Comparison of ENCODE assay signal across 24 mouse cellular contexts in the genomic region with DNA sequence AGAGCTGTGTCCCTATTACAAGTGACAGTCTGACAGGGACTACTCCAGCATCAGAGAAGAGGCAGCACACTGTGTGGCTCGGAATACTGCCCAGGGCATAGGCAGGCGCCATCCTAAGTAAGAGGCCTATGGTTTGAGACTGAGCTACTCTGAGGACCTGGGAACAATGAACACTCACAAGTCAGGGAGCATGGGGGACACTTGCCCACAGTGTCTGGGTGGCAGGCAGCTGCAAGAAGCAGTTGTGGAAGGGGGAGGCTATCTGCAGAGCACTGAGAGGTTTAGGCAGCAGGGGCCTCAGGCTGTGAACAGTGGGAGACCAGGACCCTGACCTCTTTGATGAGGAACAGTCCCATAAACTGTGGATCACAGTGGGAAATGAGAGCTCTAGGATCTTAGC. TPM values are rescaled to one million over a fixed set of nuclear protein-coding genes. Genes with fewer than 3 reads are reported as not detected.
DNase-seq lines count a peak whose midpoint lies in the region; ATAC-seq and TF ChIP-seq lines count a peak whose summit lies in the region.
"Had no signal": no experiment of that assay in that cellular context is flagged by ENCODE, and none has a peak within 500 bp of the region (broad histone marks: within the 10 kb centered on the region; RNA-seq: fewer than 3 reads in every experiment).

No protein-coding gene starts in this region.

- no peak for DNase-seq in forebrain, embryonic 11.5 days (ENCODE audit: low spot score)
- peak; percentile 83 for DNase-seq in midbrain, embryonic 11.5 days (ENCODE audit: low spot score, missing footprints)
- DNase-seq in midbrain, postnatal 0 days (ENCODE audit: low spot score), result no peak
- peak; percentile 57 for DNase-seq in forelimb bud, embryonic 11.5 days (ENCODE audit: low read depth, low spot score)
- peak; percentile 27 for DNase-seq in retina, embryonic 14.5 days (ENCODE audit: low spot score)
- no peak for DNase-seq in testis, postnatal 14 days (ENCODE audit: low spot score)
- no peak for DNase-seq in right cerebral cortex, postnatal 36 days (ENCODE audit: low spot score in 2 of 2)
- DNase-seq: cerebellum, adult 18-20 months; gastrocnemius, postnatal 36 days; heart, postnatal 36 days; kidney, adult 11 months; kidney, postnatal 36 days; lung, adult 18-20 months; lung, postnatal 10 days; right cerebral cortex, postnatal 4 days had no signal

- no peaks in the 10 kb centered on the region for H3K9me3 ChIP-seq in forebrain, embryonic 12.5 days
- H3K9me3 ChIP-seq in forebrain, embryonic 11.5 days (ENCODE audit: control insufficient read depth, low read length), result no peaks in the 10 kb centered on the region
- no peaks in the 10 kb centered on the region for H3K9me3 ChIP-seq in midbrain, embryonic 11.5 days (ENCODE audit: control insufficient read depth, low read length)
- H3K9me3 ChIP-seq in midbrain, postnatal 0 days (ENCODE audit: low read length), result no peaks in the 10 kb centered on the region
- H3K9me3 ChIP-seq: embryonic facial prominence, embryonic 12.5 days; heart, embryonic 15.5 days; kidney, embryonic 15.5 days; liver, embryonic 12.5 days; midbrain, embryonic 13.5 days; stomach, embryonic 15.5 days had no signal

- no peaks in the 10 kb centered on the region for H3K36me3 ChIP-seq in forebrain, embryonic 12.5 days (replicated peaks)
- H3K36me3 ChIP-seq in forebrain, embryonic 11.5 days (ENCODE audit: control insufficient read depth, insufficient read depth, low read length), result no peaks in the 10 kb centered on the region
- H3K36me3 ChIP-seq in midbrain, embryonic 11.5 days (ENCODE audit: control insufficient read depth, insufficient read depth, low read length), result no peaks in the 10 kb centered on the region
- no peaks in the 10 kb centered on the region for H3K36me3 ChIP-seq in midbrain, postnatal 0 days (ENCODE audit: insufficient read depth, low read length)
- H3K36me3 ChIP-seq: embryonic facial prominence, embryonic 12.5 days; heart, embryonic 15.5 days; kidney, embryonic 15.5 days; liver, embryonic 12.5 days; midbrain, embryonic 13.5 days; stomach, embryonic 15.5 days had no signal

- no peak overlapping the region for H3K9ac ChIP-seq in forebrain, embryonic 12.5 days
- no peak overlapping the region for H3K9ac ChIP-seq in forebrain, embryonic 11.5 days (ENCODE audit: low read length)
- no peak overlapping the region for H3K9ac ChIP-seq in midbrain, embryonic 11.5 days (ENCODE audit: low read length)
- H3K9ac ChIP-seq in midbrain, postnatal 0 days (replicated peaks; ENCODE audit: low read length, poor library complexity, severe bottlenecking), result no peak overlapping the region
- H3K9ac ChIP-seq: embryonic facial prominence, embryonic 12.5 days; heart, embryonic 15.5 days; kidney, embryonic 15.5 days; liver, embryonic 12.5 days; midbrain, embryonic 13.5 days; stomach, embryonic 15.5 days had no signal

- H3K4me3 ChIP-seq in forebrain, embryonic 12.5 days (replicated peaks), result no peak overlapping the region
- H3K4me3 ChIP-seq in forebrain, embryonic 11.5 days (ENCODE audit: low read depth, low read length), result no peak overlapping the region
- no peak overlapping the region for H3K4me3 ChIP-seq in midbrain, embryonic 11.5 days (ENCODE audit: low read depth, low read length)
- H3K4me3 ChIP-seq in midbrain, postnatal 0 days (ENCODE audit: low read depth, low read length), result no peak overlapping the region
- H3K4me3 ChIP-seq: embryonic facial prominence, embryonic 12.5 days; heart, embryonic 15.5 days; kidney, embryonic 15.5 days; liver, embryonic 12.5 days; midbrain, embryonic 13.5 days; stomach, embryonic 15.5 days had no signal

- H3K27ac ChIP-seq in forebrain, embryonic 12.5 days, result 0 out of 2 replicates have a peak overlapping the region, but pooled peaks have one; percentile 21
- no peak overlapping the region for H3K27ac ChIP-seq in forebrain, embryonic 11.5 days (ENCODE audit: low read depth, low read length)
- no peak overlapping the region for H3K27ac ChIP-seq in midbrain, embryonic 11.5 days (ENCODE audit: low read depth, low read length)
- no peak overlapping the region for H3K27ac ChIP-seq in midbrain, postnatal 0 days (ENCODE audit: low read depth, low read length)
- H3K27ac ChIP-seq: embryonic facial prominence, embryonic 12.5 days; heart, embryonic 15.5 days; kidney, embryonic 15.5 days; liver, embryonic 12.5 days; midbrain, embryonic 13.5 days; stomach, embryonic 15.5 days had no signal

- 30% methylated on average over 2 of the region's 2 CpGs for WGBS in forebrain, embryonic 12.5 days
- WGBS in forebrain, embryonic 11.5 days, result 27% methylated on average over 2 of the region's 2 CpGs
- WGBS in midbrain, embryonic 11.5 days, result 42% methylated on average over 2 of the region's 2 CpGs
- 37% methylated on average over 2 of the region's 2 CpGs for WGBS in midbrain, postnatal 0 days

- no peak for ATAC-seq in forebrain, embryonic 12.5 days (ENCODE audit: low FRiP score)
- ATAC-seq in forebrain, embryonic 11.5 days (replicated peaks; ENCODE audit: low FRiP score), result no peak
- no peak for ATAC-seq in midbrain, embryonic 11.5 days (ENCODE audit: low FRiP score)
- no peak for ATAC-seq in midbrain, postnatal 0 days (ENCODE audit: low FRiP score)
- ATAC-seq: forebrain, embryonic 16.5 days; hindbrain, embryonic 16.5 days; liver, embryonic 12.5 days; midbrain, embryonic 13.5 days had no signal

- H3K27me3 ChIP-seq in forebrain, embryonic 12.5 days, result peaks cover 39% of the 10 kb centered on the region
- H3K27me3 ChIP-seq in forebrain, embryonic 11.5 days (ENCODE audit: control insufficient read depth, insufficient read depth, low read length), result peaks cover 6% of the 10 kb centered on the region
- no peaks in the 10 kb centered on the region for H3K27me3 ChIP-seq in midbrain, embryonic 11.5 days (ENCODE audit: control insufficient read depth, insufficient read depth, low read length)
- H3K27me3 ChIP-seq in midbrain, postnatal 0 days (ENCODE audit: insufficient read depth, low read length), result no peaks in the 10 kb centered on the region
- H3K27me3 ChIP-seq: embryonic facial prominence, embryonic 12.5 days; heart, embryonic 15.5 days; kidney, embryonic 15.5 days; stomach, embryonic 15.5 days had no signal

- no peak overlapping the region for H3K4me2 ChIP-seq in forebrain, embryonic 12.5 days
- H3K4me2 ChIP-seq in forebrain, embryonic 11.5 days (ENCODE audit: low read depth, low read length, severe bottlenecking), result no peak overlapping the region
- H3K4me2 ChIP-seq in midbrain, embryonic 11.5 days, result no peak overlapping the region
- H3K4me2 ChIP-seq in midbrain, postnatal 0 days (ENCODE audit: low read depth, low read length, poor library complexity, severe bottlenecking), result no peak overlapping the region
- H3K4me2 ChIP-seq: embryonic facial prominence, embryonic 12.5 days; heart, embryonic 15.5 days; kidney, embryonic 15.5 days; liver, embryonic 12.5 days; midbrain, embryonic 13.5 days; stomach, embryonic 15.5 days had no signal

- no peak for TF ChIP-seq CTCF in midbrain, postnatal 0 days (IDR thresholded peaks at IDR 0.05)

- peaks cover 7% of the 10 kb centered on the region for H3K4me1 ChIP-seq in forebrain, embryonic 12.5 days
- H3K4me1 ChIP-seq in forebrain, embryonic 11.5 days (replicated peaks; ENCODE audit: control insufficient read depth, insufficient read depth, low read length), result 0 out of 2 replicates have a peak, but pooled peaks cover 2% of the 10 kb centered on the region
- peaks cover 5% of the 10 kb centered on the region; the same call in 1 of the 2 replicates for H3K4me1 ChIP-seq in midbrain, embryonic 11.5 days (ENCODE audit: control insufficient read depth, insufficient read depth, low read length)
- H3K4me1 ChIP-seq in midbrain, postnatal 0 days (ENCODE audit: insufficient read depth, low read length), result no peaks in the 10 kb centered on the region
- H3K4me1 ChIP-seq: heart, embryonic 15.5 days; kidney, embryonic 15.5 days; liver, embryonic 12.5 days had no signal

RNA-seq across cellular contexts. Expression of a gene that starts 35.6 kb away (rescaled TPM):
- 113 TPM in 2 replicates for polyA plus RNA-seq in forebrain, embryonic 12.5 days (2016; fragmentation: Nextera tagmentation; extraction: Ambion mirVana)
- 118 and 135 TPM in 2 replicates for polyA plus RNA-seq in forebrain, embryonic 11.5 days (2014; fragmentation: Nextera tagmentation; extraction: Ambion mirVana)
- 135 and 144 TPM in 2 replicates for polyA plus RNA-seq in midbrain, embryonic 11.5 days (2014; fragmentation: Nextera tagmentation; extraction: Ambion mirVana)
- 47.8 and 58.1 TPM in 2 replicates for total RNA-seq in midbrain, postnatal 0 days (2014; rRNA removed)
- 101 and 114 TPM in 2 replicates for polyA plus RNA-seq in midbrain, postnatal 0 days (2015; fragmentation: Nextera tagmentation; extraction: Ambion mirVana)

Comparison
In these comparisons a context has a peak if more than half of its experiments do, and no peak if none do; other contexts are left out.
1. DNase-seq: peak in midbrain, embryonic 11.5 days (single experiment), forelimb bud, embryonic 11.5 days (single experiment) and retina, embryonic 14.5 days (single experiment); none in forebrain, embryonic 11.5 days (single experiment), midbrain, postnatal 0 days (single experiment), testis, postnatal 14 days (single experiment) and right cerebral cortex, postnatal 36 days (0 of 2).